Mouse (Mus musculus): Measurements from ENCODE around the gene Gng7.

The Gng7 gene

GRCm38 (mm10) chr10:80931695-80932094, 83.0 kb downstream of the Gng7 start:
- in situ Hi-C loops (cut with MboI; ENCODE audit: low sequenced_read_pairs): no loop called here

- in situ Hi-C loops (cut with MboI; ENCODE audit: low sequenced_read_pairs): no loop called here
Measured at GRCm38 (mm10) chr10:80931153-80931671, 83.5 kb downstream of the Gng7 start.

DNA sequence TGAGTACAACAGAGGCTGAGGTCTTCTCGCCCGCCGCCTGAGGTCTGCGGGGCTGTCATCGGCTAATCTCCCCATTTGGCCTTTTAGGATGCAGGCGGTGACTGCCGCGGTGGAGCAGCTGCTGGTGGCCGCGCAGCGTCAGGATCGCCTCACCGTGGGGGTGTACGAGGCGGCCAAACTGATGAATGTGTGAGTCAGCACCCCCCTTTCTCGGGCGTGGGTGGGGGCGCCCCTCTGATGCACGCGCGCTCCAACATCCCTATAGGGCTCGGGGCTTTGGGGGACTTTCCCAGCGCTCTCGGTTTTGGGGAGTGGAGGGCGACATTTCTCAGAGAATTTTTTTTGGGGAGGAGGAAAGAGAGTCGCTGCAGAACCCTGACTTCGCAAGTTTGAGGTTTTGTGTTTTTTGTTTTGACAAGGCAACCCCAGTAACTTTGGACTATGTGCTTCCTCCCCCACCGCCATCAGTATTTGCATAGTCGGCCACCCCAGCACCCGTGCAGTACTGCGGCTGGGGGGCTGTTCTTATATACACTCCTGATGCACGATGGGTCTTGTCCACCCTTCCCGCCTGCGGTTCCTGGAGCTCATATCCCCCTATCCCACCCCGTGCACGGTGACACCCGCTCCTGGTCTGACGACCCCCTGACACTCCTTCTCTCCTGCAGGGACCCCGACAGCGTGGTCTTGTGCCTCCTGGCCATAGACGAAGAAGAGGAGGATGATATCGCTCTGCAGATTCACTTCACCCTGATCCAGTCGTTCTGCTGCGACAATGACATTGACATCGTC, 84.2 kb downstream of the Gng7 start:
- in situ Hi-C loops (cut with MboI; ENCODE audit: low sequenced_read_pairs): no loop called here

- in situ Hi-C loops (cut with MboI; ENCODE audit: low sequenced_read_pairs): loop anchor here (5.0 kb wide), 1 partner anchor 68 kb away; no protein-coding TSS in a partner anchor
Measured at GRCm38 (mm10) chr10:80929299-80930226, 85.2 kb downstream of the Gng7 start, which contains the start of gene Gadd45b. Gene Gadd45b, plus strand, starts transcription at chr10:80930073.

GRCm38 (mm10) chr10:80928586-80929298, 86.0 kb downstream of the Gng7 start:
- in situ Hi-C loops (cut with MboI; ENCODE audit: low sequenced_read_pairs): loop anchor here (5.0 kb wide), 1 partner anchor 69 kb away; no protein-coding TSS in a partner anchor

DNA sequence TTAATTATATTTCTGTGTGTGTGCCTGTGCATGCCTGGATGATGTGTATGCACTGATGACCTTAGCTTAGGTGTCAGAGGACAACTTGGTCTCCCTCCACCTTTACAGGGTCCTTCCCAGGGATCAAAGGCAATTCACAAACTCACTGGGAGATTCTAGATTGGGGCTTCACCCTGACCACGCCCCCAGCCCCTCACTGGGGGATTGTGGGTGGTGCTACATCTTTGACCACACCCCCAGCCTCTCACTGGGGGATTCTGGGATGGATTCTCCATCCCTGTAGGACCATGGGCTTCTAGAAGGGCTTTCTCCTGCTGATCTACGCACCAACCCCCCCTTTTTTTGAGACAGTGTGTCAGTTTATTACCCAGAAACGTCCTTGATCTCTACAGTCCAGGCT, 89.3 kb downstream of the Gng7 start:
- in situ Hi-C loops (cut with MboI; ENCODE audit: low sequenced_read_pairs): loop anchor here (5.0 kb wide), 1 partner anchor 72 kb away; no protein-coding TSS in a partner anchor

DNA sequence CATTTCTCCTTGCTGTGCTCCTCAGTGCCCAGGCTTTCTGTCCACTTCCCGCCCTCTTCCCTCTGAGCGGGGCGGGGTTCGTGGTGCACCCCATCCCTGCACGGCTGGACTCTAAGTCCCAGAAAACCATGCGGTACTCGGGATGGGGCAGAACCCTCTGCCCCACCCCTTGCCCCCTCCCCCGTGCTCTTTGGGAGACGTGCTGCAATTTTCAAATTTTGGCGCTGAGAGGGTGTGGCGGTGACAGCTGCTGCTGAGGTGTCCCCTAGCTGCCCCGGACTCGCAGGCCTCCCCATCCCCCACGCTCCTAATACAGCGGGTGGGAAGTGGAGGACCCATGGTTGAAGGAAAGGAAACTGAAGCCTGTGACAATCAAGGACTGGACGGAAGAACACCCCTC, 92.8 kb downstream of the Gng7 start:
- in situ Hi-C loops (cut with MboI; ENCODE audit: low sequenced_read_pairs): no loop called here

- in situ Hi-C loops (cut with MboI; ENCODE audit: low sequenced_read_pairs): no loop called here
Measured at GRCm38 (mm10) chr10:80917779-80918434, 96.8 kb downstream of the Gng7 start, which contains the start of gene Lmnb2. Gene Lmnb2, minus strand, starts transcription at chr10:80918245.

GRCm38 (mm10) chr10:80917336-80917778, 97.4 kb downstream of the Gng7 start:
- in situ Hi-C loops (cut with MboI; ENCODE audit: low sequenced_read_pairs): no loop called here

- in situ Hi-C loops (cut with MboI; ENCODE audit: low sequenced_read_pairs): no loop called here
Measured at GRCm38 (mm10) chr10:80915736-80916135, 99.0 kb downstream of the Gng7 start.

DNA sequence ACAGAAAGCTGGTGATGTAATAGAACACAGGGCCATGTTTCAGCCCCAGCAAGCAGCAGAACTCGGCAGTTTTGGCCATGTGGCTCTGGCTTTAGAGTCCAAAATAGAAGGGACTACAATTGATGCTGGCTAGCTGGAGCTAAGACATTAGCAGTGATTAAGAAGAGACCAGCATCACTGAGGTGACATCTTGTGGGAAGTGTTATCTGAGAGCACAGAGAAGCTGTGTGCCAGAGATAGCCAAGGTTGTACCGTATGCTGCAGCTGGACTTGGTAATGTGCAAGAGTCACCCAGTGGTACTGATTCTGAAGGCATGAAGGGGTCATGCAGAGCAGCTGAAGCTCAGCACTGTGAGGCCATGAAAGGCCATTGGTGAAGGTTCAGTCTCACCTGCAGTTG, 99.5 kb downstream of the Gng7 start:
- in situ Hi-C loops (cut with MboI; ENCODE audit: low sequenced_read_pairs): no loop called here

DNA sequence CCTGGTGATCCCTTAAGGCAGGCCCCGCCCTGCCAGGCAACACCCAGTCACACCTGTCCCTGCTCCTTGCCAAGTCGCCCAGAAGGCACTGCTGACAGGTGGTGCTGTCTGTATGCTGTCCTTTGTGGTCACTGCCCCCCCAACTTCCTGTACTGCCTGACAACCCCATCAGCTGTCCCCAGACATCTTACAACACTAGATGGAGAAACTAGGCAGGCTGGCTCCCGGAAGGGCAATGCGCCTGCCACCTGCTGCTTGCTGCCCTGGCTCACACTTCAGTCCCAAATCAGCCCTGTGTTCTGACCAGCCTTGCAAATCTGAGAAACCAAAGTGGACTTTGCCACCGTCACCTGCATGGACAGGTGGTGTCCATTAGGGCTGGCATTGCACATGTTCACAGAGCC, 100.5 kb downstream of the Gng7 start:
- in situ Hi-C loops (cut with MboI; ENCODE audit: low sequenced_read_pairs): no loop called here

- in situ Hi-C loops (cut with MboI; ENCODE audit: low sequenced_read_pairs): no loop called here
Measured at GRCm38 (mm10) chr10:80913364-80914011, 101.3 kb downstream of the Gng7 start.

DNA sequence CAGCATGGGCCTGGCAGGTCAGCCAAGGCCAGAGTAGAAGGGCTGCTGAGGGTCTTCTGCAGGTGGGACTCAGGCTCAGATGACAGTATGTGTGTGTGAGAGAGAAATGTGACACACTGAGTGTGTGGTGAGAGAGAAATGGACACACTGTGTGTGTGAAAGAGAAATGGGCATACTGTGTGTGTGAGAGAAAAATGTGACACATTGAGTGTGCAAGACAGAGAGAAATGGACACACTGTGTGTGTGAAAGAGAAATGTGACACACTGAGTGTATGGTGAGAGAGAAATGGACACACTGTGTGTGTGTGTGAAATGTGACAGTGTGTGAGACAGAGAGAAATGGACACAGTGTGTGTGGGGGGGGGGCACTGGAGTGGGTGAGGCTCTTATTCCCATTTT, 102.9 kb downstream of the Gng7 start:
- in situ Hi-C loops (cut with MboI; ENCODE audit: low sequenced_read_pairs): no loop called here

- in situ Hi-C loops (cut with MboI; ENCODE audit: low sequenced_read_pairs): no loop called here
Measured at GRCm38 (mm10) chr10:80911354-80911753, 103.4 kb downstream of the Gng7 start.

DNA sequence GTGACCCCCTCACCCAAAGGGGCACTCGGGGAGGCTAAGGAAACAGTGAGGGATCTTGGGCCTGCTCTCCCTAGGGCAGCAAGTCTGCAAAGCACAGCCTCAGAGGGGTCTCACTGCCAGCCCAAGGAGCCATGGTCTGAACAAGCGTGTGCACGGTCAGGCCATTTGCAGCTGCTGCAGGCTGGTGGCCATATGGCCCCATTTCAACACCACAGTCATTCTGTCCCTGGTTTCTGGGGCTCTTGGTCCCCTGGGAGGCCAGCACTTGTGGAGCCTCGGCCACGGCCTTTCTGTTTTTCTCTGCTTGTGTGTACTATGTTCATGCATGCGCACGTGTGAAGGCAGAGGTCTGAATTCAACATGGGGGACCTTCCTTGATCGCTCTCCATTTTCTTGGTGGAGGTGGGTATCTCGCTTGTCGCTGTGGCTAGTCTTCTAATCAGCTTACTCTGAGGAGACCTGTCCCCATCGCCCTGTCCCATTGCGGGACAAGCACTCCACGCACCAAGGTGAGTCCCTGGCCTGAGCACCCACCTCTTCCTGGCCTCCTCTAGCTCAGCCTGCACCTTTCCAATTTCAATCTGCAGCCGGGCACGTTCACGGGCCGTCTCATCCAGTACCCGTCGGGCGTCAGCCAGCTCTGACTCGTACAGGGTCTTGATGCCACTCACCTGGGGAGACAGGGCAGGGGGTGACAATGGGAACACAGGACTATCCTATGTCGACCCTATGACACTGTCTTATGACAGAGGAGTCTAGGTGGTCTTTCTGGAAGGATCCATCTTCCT, 105.2 kb downstream of the Gng7 start:
- in situ Hi-C loops (cut with MboI; ENCODE audit: low sequenced_read_pairs): no loop called here

GRCm38 (mm10) chr10:80904709-80905108, 110.0 kb downstream of the Gng7 start:
- in situ Hi-C loops (cut with MboI; ENCODE audit: low sequenced_read_pairs): no loop called here

DNA sequence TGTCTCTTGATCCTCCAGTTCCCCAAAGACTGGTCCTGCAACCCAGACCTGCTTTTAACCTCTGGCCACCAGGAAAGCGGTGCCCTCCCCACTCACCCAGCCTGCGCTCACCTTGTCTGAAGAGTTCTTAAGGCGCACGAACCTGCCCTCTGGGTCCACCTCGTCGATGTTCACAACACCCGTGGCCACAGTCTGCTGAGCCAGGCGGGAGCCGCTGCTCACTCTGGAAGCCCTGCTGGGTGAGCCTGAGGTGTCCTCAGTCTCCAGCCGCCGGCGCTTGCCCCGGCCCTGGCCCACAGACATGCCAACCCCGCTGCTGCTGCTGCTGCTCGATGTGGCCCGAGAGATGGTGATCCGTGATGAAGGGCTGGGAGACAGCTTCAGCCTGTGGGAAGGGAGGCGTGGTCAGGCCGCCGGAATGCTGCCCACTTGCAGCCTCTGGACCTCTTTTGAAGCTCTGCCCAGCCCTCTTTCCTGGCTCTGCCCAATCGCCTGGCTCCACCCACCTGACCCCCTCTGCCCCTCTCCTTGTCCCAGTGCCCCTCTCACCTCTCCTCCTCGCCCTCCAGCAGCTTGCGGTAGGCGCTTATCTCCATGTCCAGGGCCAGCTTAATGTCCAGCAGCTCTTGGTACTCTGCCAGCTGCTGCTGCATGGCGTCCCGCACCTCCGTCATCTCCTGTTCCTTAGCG, 110.6 kb downstream of the Gng7 start:
- in situ Hi-C loops (cut with MboI; ENCODE audit: low sequenced_read_pairs): no loop called here

Data from CH12F3 (cell line).